Mouse (Mus musculus): ENCODE results near the gene Hoxb9.

Hoxb9 gene

GRCm38 (mm10) chr11:96311520-96312417 lies 40.5 kb downstream of the Hoxb9 start:
- intact Hi-C loops (cut with DNase I): no loop called here

GRCm38 (mm10) chr11:96313134-96313533 lies 41.9 kb downstream of the Hoxb9 start:
- intact Hi-C loops (cut with DNase I): no loop called here

- intact Hi-C loops (cut with DNase I): no loop called here
Observed at GRCm38 (mm10) chr11:96313806-96314428, 42.7 kb downstream of the Hoxb9 start.

- intact Hi-C loops (cut with DNase I): loop anchor here (5.0 kb wide), 1 partner anchor 37 kb away; the partner anchor contains the start of gene Hoxb2
Observed at GRCm38 (mm10) chr11:96314671-96315343, 43.5 kb downstream of the Hoxb9 start.

GRCm38 (mm10) chr11:96315344-96315681 lies 44.1 kb downstream of the Hoxb9 start:
- intact Hi-C loops (cut with DNase I): loop anchor here (5.0 kb wide), 1 partner anchor 37 kb away; the partner anchor contains the start of gene Hoxb2

- intact Hi-C loops (cut with DNase I): loop anchor here (5.0 kb wide), 1 partner anchor 35 kb away; the partner anchor contains the start of gene Hoxb2
Observed at GRCm38 (mm10) chr11:96316696-96317607, 45.7 kb downstream of the Hoxb9 start.

GRCm38 (mm10) chr11:96317608-96318367 lies 46.5 kb downstream of the Hoxb9 start, which contains the start of gene Hoxb4:
TSS of gene Hoxb4 (plus strand) at chr11:96318267.
- intact Hi-C loops (cut with DNase I): loop anchor here (5.0 kb wide), 1 partner anchor 35 kb away; the partner anchor contains the start of gene Hoxb2

GRCm38 (mm10) chr11:96318368-96319070 lies 47.3 kb downstream of the Hoxb9 start:
- intact Hi-C loops (cut with DNase I): loop anchor here (5.0 kb wide), 1 partner anchor 34 kb away; the partner anchor contains the start of gene Hoxb2

- intact Hi-C loops (cut with DNase I): loop anchor here (5.0 kb wide), 1 partner anchor 33 kb away; the partner anchor contains the start of gene Hoxb2
Observed at GRCm38 (mm10) chr11:96319071-96319902, 48.0 kb downstream of the Hoxb9 start.

GRCm38 (mm10) chr11:96319910-96320309 lies 48.7 kb downstream of the Hoxb9 start:
- intact Hi-C loops (cut with DNase I): loop anchor here (5.0 kb wide), 1 partner anchor 32 kb away; the partner anchor contains the start of gene Hoxb2

GRCm38 (mm10) chr11:96320688-96321087 lies 49.4 kb downstream of the Hoxb9 start:
- intact Hi-C loops (cut with DNase I): no loop called here

- intact Hi-C loops (cut with DNase I): no loop called here
Observed at GRCm38 (mm10) chr11:96321846-96322245, 50.6 kb downstream of the Hoxb9 start.

- intact Hi-C loops (cut with DNase I): no loop called here
Observed at GRCm38 (mm10) chr11:96322738-96323137, 51.5 kb downstream of the Hoxb9 start.

GRCm38 (mm10) chr11:96323154-96323553 lies 51.9 kb downstream of the Hoxb9 start, which contains the start of gene Hoxb3:
TSS of gene Hoxb3 (plus strand) at chr11:96323326.
- intact Hi-C loops (cut with DNase I): no loop called here

- intact Hi-C loops (cut with DNase I): loop anchor here (2.0 kb wide), 1 partner anchor 19 kb away; no protein-coding TSS in a partner anchor
Observed at GRCm38 (mm10) chr11:96324125-96324524, 52.9 kb downstream of the Hoxb9 start.

- intact Hi-C loops (cut with DNase I): loop anchor here (2.0 kb wide), 1 partner anchor 18 kb away; no protein-coding TSS in a partner anchor
Observed at GRCm38 (mm10) chr11:96324965-96325364, 53.7 kb downstream of the Hoxb9 start.

- intact Hi-C loops (cut with DNase I): loop anchor here (2.0 kb wide), 1 partner anchor 17 kb away; no protein-coding TSS in a partner anchor
Observed at GRCm38 (mm10) chr11:96325747-96326212, 54.5 kb downstream of the Hoxb9 start.

All from adrenal gland (tissue).